In genomic region chr11:69365722-69366121, GRCm38 (mm10) we compare ENCODE assay signal across 8 mouse cellular contexts. TPM values are rescaled to one million over a fixed set of nuclear protein-coding genes. Genes with fewer than 3 reads are reported as not detected.
DNase-seq lines count a peak whose midpoint lies in the region; ATAC-seq and TF ChIP-seq lines count a peak whose summit lies in the region.

No protein-coding gene starts in this region.

- H3K79me2 ChIP-seq in liver, adult 2 months (ENCODE audit: control insufficient read depth, insufficient read depth, low read length): peaks cover 8% of the 10 kb centered on the region; the same call in 1 of the 2 replicates
- H3K79me2 ChIP-seq in myocyte (ENCODE audit: control insufficient read depth, insufficient read depth): peaks cover 13% of the 10 kb centered on the region

- H3K9me3 ChIP-seq in embryonic facial prominence, embryonic 13.5 days: no peaks in the 10 kb centered on the region
- no peaks in the 10 kb centered on the region for H3K9me3 ChIP-seq in intestine, postnatal 0 days (ENCODE audit: control insufficient read depth)

- peaks cover 19% of the 10 kb centered on the region; the same call in 1 of the 2 replicates for H3K36me3 ChIP-seq in liver, adult 2 months (ENCODE audit: control insufficient read depth, insufficient read depth, low read length)
- peaks cover 39% of the 10 kb centered on the region for H3K36me3 ChIP-seq in embryonic facial prominence, embryonic 13.5 days
- H3K36me3 ChIP-seq in intestine, postnatal 0 days (ENCODE audit: control insufficient read depth, insufficient read depth): peaks cover 18% of the 10 kb centered on the region
- H3K36me3 ChIP-seq in myocyte (ENCODE audit: control insufficient read depth, insufficient read depth): peaks cover 11% of the 10 kb centered on the region

- peaks cover 22% of the 10 kb centered on the region for H3K4me1 ChIP-seq in liver, adult 2 months (ENCODE audit: control insufficient read depth, insufficient read depth, low read length)
- H3K4me1 ChIP-seq in embryonic facial prominence, embryonic 13.5 days: peaks cover 41% of the 10 kb centered on the region
- H3K4me1 ChIP-seq in intestine, postnatal 0 days (replicated peaks; ENCODE audit: control insufficient read depth, insufficient read depth, low read length): peaks cover 22% of the 10 kb centered on the region

- no peak for DNase-seq in liver, adult 2 months (ENCODE audit: extremely low read depth, low read depth, low spot score)
- no peak for DNase-seq in liver
- no peak for DNase-seq in cerebellum, adult 11 months
- DNase-seq in adrenal gland, adult (ENCODE audit: inconsistent age in 2 of 2, low spot score in 1 of 2): no peak

- H3ac ChIP-seq in myocyte (ENCODE audit: control insufficient read depth, insufficient read length): peak overlapping the region; percentile 2

- no peak for TF ChIP-seq CTCF in liver, adult 2 months (IDR thresholded peaks at IDR 0.05; ENCODE audit: low read depth, low read length)
- no peak for TF ChIP-seq CTCF in intestine, postnatal 0 days (IDR thresholded peaks at IDR 0.05; ENCODE audit: low read depth)

- peak overlapping the region; percentile 97 for H3K4me2 ChIP-seq in embryonic facial prominence, embryonic 13.5 days
- peak overlapping the region; percentile 95 for H3K4me2 ChIP-seq in intestine, postnatal 0 days (replicated peaks; ENCODE audit: low read depth)
- peak overlapping the region; percentile 99 for H3K4me2 ChIP-seq in myocyte (ENCODE audit: low read depth)

- no peaks in the 10 kb centered on the region for H3K27me3 ChIP-seq in liver, adult 2 months (ENCODE audit: control insufficient read depth, insufficient read depth, low read length)
- no peaks in the 10 kb centered on the region for H3K27me3 ChIP-seq in embryonic facial prominence, embryonic 13.5 days
- no peaks in the 10 kb centered on the region for H3K27me3 ChIP-seq in intestine, postnatal 0 days (replicated peaks; ENCODE audit: control insufficient read depth, insufficient read depth, low read length)
- no peaks in the 10 kb centered on the region for H3K27me3 ChIP-seq in myocyte (ENCODE audit: control insufficient read depth, insufficient read depth, insufficient read length)

- no peak for TF ChIP-seq POLR2A in liver, adult 2 months (IDR thresholded peaks at IDR 0.05; ENCODE audit: extremely low read depth, insufficient read depth, low read length)
- TF ChIP-seq POLR2A in myocyte (IDR thresholded peaks at IDR 0.05; ENCODE audit: insufficient read length, low read depth): no peak

- 21% methylated on average over 6 of the region's 6 CpGs for WGBS in liver, adult 2 months
- 11% methylated on average over 6 of the region's 6 CpGs for WGBS in embryonic facial prominence, embryonic 13.5 days
- WGBS in intestine, postnatal 0 days: 16% methylated on average over 6 of the region's 6 CpGs

- H3K4me3 ChIP-seq in liver, adult 2 months (ENCODE audit: insufficient read depth, low read depth, low read length): peak overlapping the region; percentile 45; the same call in 1 of the 2 replicates
- H3K4me3 ChIP-seq in embryonic facial prominence, embryonic 13.5 days: peak overlapping the region; percentile 84
- peak overlapping the region; percentile 96 for H3K4me3 ChIP-seq in intestine, postnatal 0 days (ENCODE audit: low read depth, low read length)
- peak overlapping the region; percentile 56 for H3K4me3 ChIP-seq in myocyte

- peak overlapping the region; percentile 60 for H3K9ac ChIP-seq in liver, adult 2 months (ENCODE audit: low read depth, low read length)
- peak overlapping the region; percentile 80 for H3K9ac ChIP-seq in embryonic facial prominence, embryonic 13.5 days
- peak overlapping the region; percentile 63 for H3K9ac ChIP-seq in intestine, postnatal 0 days (ENCODE audit: low read depth, low read length)

- ATAC-seq in embryonic facial prominence, embryonic 13.5 days (ENCODE audit: insufficient number of reproducible peaks, insufficient read depth, low FRiP score, low TSS enrichment, low read depth): no peak
- ATAC-seq in intestine, postnatal 0 days: no peak
- no peak for ATAC-seq in inflammation-experienced regulatory T-cells, adult 6 months

- H3K27ac ChIP-seq in liver, adult 2 months (replicated peaks; ENCODE audit: insufficient read depth, low read depth, low read length): peak overlapping the region; percentile 89
- H3K27ac ChIP-seq in embryonic facial prominence, embryonic 13.5 days: peak overlapping the region; percentile 100
- peak overlapping the region; percentile 99 for H3K27ac ChIP-seq in intestine, postnatal 0 days (ENCODE audit: low read depth, low read length)

TF ChIP-seq in myocyte, 11 proteins besides CTCF, POLR2A, EP300 and RAD21:
- TF ChIP-seq E2F4 (IDR thresholded peaks at IDR 0.05; ENCODE audit: insufficient read depth) (no peak), POLR2AphosphoS2 (IDR thresholded peaks at IDR 0.05; ENCODE audit: insufficient read length, low read depth) (no peak), MYOD1 (IDR thresholded peaks at IDR 0.05; ENCODE audit: control insufficient read depth in 1 of 3, insufficient read length in 2 of 3, low read depth in 2 of 3) (peak in 1 of 3 experiments; percentile 18), MYOG (IDR thresholded peaks at IDR 0.05; ENCODE audit: control insufficient read depth in 1 of 3, insufficient read depth in 1 of 3, insufficient read length in 2 of 3, low read depth in 2 of 3) (no peak), TCF3 (IDR thresholded peaks at IDR 0.05; ENCODE audit: insufficient read length, low read depth) (no peak)
TF ChIP-seq in myocyte: peak in this region for 1.

RNA-seq across cellular contexts. Expression of gene Chd3, which starts 3.5 kb away (rescaled TPM):
- 45.2 and 57.5 TPM in 2 replicates for total RNA-seq in liver, adult 2 months (2014; rRNA removed)
- polyA plus RNA-seq in liver, adult 2 months (2012; rRNA removed): 55.2 and 80.2 TPM in 2 replicates
- polyA plus RNA-seq in embryonic facial prominence, embryonic 13.5 days (2015; fragmentation: Nextera tagmentation; extraction: Ambion mirVana): 135 and 142 TPM in 2 replicates
- 19.4 and 24.8 TPM in 2 replicates for polyA plus RNA-seq in intestine, postnatal 0 days (2015; fragmentation: Nextera tagmentation; extraction: Ambion mirVana)
- 148 TPM for polyA plus RNA-seq in myocyte (2012; fragmentation: generic; extraction: Trizol)
- polyA plus RNA-seq in inflammation-experienced regulatory T-cells, adult 6 months (2017; shearing (Covaris generic)): 10 to 100 TPM; 30.0 to 68.3 (median 60.9) TPM

RNA-seq across cellular contexts. Expression of gene Rnf227, which starts 25.5 kb away (rescaled TPM):
- total RNA-seq in liver, adult 2 months (2014; rRNA removed): 0.55 and 0.67 TPM in 2 replicates
- 0.35 and 0.41 TPM in 2 replicates for polyA plus RNA-seq in liver, adult 2 months (2012; rRNA removed)
- 24.7 and 26.4 TPM in 2 replicates for polyA plus RNA-seq in embryonic facial prominence, embryonic 13.5 days (2015; fragmentation: Nextera tagmentation; extraction: Ambion mirVana)
- 7.8 and 7.9 TPM in 2 replicates for polyA plus RNA-seq in intestine, postnatal 0 days (2015; fragmentation: Nextera tagmentation; extraction: Ambion mirVana)
- polyA plus RNA-seq in myocyte (2012; fragmentation: generic; extraction: Trizol): 2.5 TPM
- polyA plus RNA-seq in inflammation-experienced regulatory T-cells, adult 6 months (2017; shearing (Covaris generic)): 1 to 10 TPM; 2.5 to 5.9 (median 4.8) TPM

RNA-seq across cellular contexts. Expression of gene Naa38, which starts 29.6 kb away (rescaled TPM):
- 86.6 and 91.5 TPM in 2 replicates for total RNA-seq in liver, adult 2 months (2014; rRNA removed)
- polyA plus RNA-seq in liver, adult 2 months (2012; rRNA removed): 133 and 150 TPM in 2 replicates
- polyA plus RNA-seq in embryonic facial prominence, embryonic 13.5 days (2015; fragmentation: Nextera tagmentation; extraction: Ambion mirVana): 145 and 150 TPM in 2 replicates
- polyA plus RNA-seq in intestine, postnatal 0 days (2015; fragmentation: Nextera tagmentation; extraction: Ambion mirVana): 159 and 164 TPM in 2 replicates
- 126 TPM for polyA plus RNA-seq in myocyte (2012; fragmentation: generic; extraction: Trizol)
- 100 to 1,000 TPM; 108 to 130 (median 112) TPM for polyA plus RNA-seq in inflammation-experienced regulatory T-cells, adult 6 months (2017; shearing (Covaris generic))

RNA-seq across cellular contexts. Expression of gene Cyb5d1, which starts 29.7 kb away (rescaled TPM):
- total RNA-seq in liver, adult 2 months (2014; rRNA removed): 33.9 and 40.7 TPM in 2 replicates
- polyA plus RNA-seq in liver, adult 2 months (2012; rRNA removed): 21.1 and 22.1 TPM in 2 replicates
- polyA plus RNA-seq in embryonic facial prominence, embryonic 13.5 days (2015; fragmentation: Nextera tagmentation; extraction: Ambion mirVana): 43.4 and 46.5 TPM in 2 replicates
- polyA plus RNA-seq in intestine, postnatal 0 days (2015; fragmentation: Nextera tagmentation; extraction: Ambion mirVana): 8.6 and 8.9 TPM in 2 replicates
- polyA plus RNA-seq in myocyte (2012; fragmentation: generic; extraction: Trizol): 23.0 TPM
- 10 to 100 TPM; 13.9 to 20.0 (median 18.4) TPM for polyA plus RNA-seq in inflammation-experienced regulatory T-cells, adult 6 months (2017; shearing (Covaris generic))

RNA-seq across cellular contexts. Expression of gene Tmem88, which starts 32.3 kb away (rescaled TPM):
- total RNA-seq in liver, adult 2 months (2014; rRNA removed): 1.3 and 1.7 TPM in 2 replicates
- polyA plus RNA-seq in liver, adult 2 months (2012; rRNA removed): 6.7 and 8.5 TPM in 2 replicates
- 13.2 and 16.4 TPM in 2 replicates for polyA plus RNA-seq in embryonic facial prominence, embryonic 13.5 days (2015; fragmentation: Nextera tagmentation; extraction: Ambion mirVana)
- polyA plus RNA-seq in intestine, postnatal 0 days (2015; fragmentation: Nextera tagmentation; extraction: Ambion mirVana): 24.1 and 24.9 TPM in 2 replicates
- polyA plus RNA-seq in myocyte (2012; fragmentation: generic; extraction: Trizol): 0.16 TPM
- 1 to 10 TPM in 1 of 3 experiments, under 1 TPM in 2; 0.40 to 1.0 (median 0.74) TPM for polyA plus RNA-seq in inflammation-experienced regulatory T-cells, adult 6 months (2017; shearing (Covaris generic))

Comparison
In these comparisons a context has a peak if more than half of its experiments do, and no peak if none do; other contexts are left out.
1. H3K4me3 ChIP-seq: peak in every context shown above with its lines; median percentile 96 in intestine, postnatal 0 days; 84 in embryonic facial prominence, embryonic 13.5 days; 56 in myocyte; 45 in liver, adult 2 months.